Mouse (Mus musculus) heart, embryonic 11.5 days (tissue): ENCODE measurements around the gene Ckmt2. TPM values are rescaled to one million over a fixed set of nuclear protein-coding genes. Genes with fewer than 3 reads are reported as not detected.
A peak's percentile ranks its signal among the peaks of the same experiment; 100 is the strongest.

Source experiments
- ATAC-seq: fragments of 200-750 bp; cut with Nextera tagmentation; replicated peaks from 2 replicates; pipeline ENCODE4 v1.8.0; 2017; ENCODE audit warnings: moderate library complexity; ENCODE audit not compliant: insufficient number of reproducible peaks, low FRiP score, low TSS enrichment
- H3K27ac ChIP-seq: fragments of 300-500 bp; sonication (generic); 2 replicates; pipeline ENCODE4 v1.5.1; 2014; ENCODE audit warnings: mild to moderate bottlenecking, low read depth, low read length
- H3K27me3 ChIP-seq: fragments of 300-500 bp; sonication (generic); 2 replicates; pipeline ENCODE4 v1.6.1; 2014; ENCODE audit warnings: mild to moderate bottlenecking, low read length, mixed read lengths; ENCODE audit not compliant: control insufficient read depth, insufficient read depth
- H3K36me3 ChIP-seq: fragments of 300-500 bp; sonication (generic); 2 replicates; pipeline ENCODE4 v1.6.1; 2014; ENCODE audit warnings: mild to moderate bottlenecking, low read length, moderate library complexity, mixed read lengths; ENCODE audit not compliant: control insufficient read depth, insufficient read depth
- H3K4me1 ChIP-seq: fragments of 300-500 bp; sonication (generic); 2 replicates; pipeline ENCODE4 v1.6.1; 2014; ENCODE audit warnings: low read length; ENCODE audit not compliant: control insufficient read depth, insufficient read depth
- H3K4me2 ChIP-seq: fragments of 300-500 bp; sonication (generic); 2 replicates; pipeline ENCODE4 v1.6.1; 2014; ENCODE audit warnings: mild to moderate bottlenecking, moderate library complexity
- H3K4me3 ChIP-seq: fragments of 300-500 bp; sonication (generic); 2 replicates; pipeline ENCODE4 v1.5.1; 2014; ENCODE audit warnings: low read depth, low read length
- H3K9ac ChIP-seq: fragments of 300-500 bp; sonication (generic); 2 replicates; pipeline ENCODE4 v1.6.1; 2014; ENCODE audit warnings: mild to moderate bottlenecking, low read depth, low read length, moderate library complexity
- H3K9me3 ChIP-seq: fragments of 300-500 bp; sonication (generic); replicated peaks from 2 replicates; pipeline ENCODE4 v1.6.1; 2016; ENCODE audit warnings: low read length; ENCODE audit not compliant: control insufficient read depth
- WGBS: fragments of 180-500 bp; shearing (Covaris S2); extraction: QIAGEN DNeasy Blood & Tissue Kit; methylation state at CpG from one replicate; pipeline ENCODE4 v1.1.7; 2014; ENCODE audit not compliant: insufficient replicate concordance; 5-methylcytosine and 5-hydroxymethylcytosine counted together
- polyA plus RNA-seq: library from polyadenylated mRNA; unstranded; fragments of >200 nt; fragmentation: Nextera tagmentation; extraction: Ambion mirVana; gene quantifications from 2 replicates; pipeline ENCODE4 v1.2.1, GENCODE M21; 2014

Gene Ckmt2
- polyA plus RNA-seq, 1 experiment from 2014 or later, result 9.4 TPM

- WGBS, result 39% methylated on average over 10 of the region's 10 CpGs
- ATAC-seq, result no peak
These were observed 31.7 kb upstream of the Ckmt2 start for GRCm38 (mm10) chr13:91908202-91908980.

GRCm38 (mm10) chr13:91906338-91906737 is 29.7 kb upstream of the Ckmt2 start:
- Histone ChIP-seq H3K9ac (no peak overlapping the region), H3K4me3 (no peak overlapping the region), H3K27ac (no peak overlapping the region), H3K4me1 (peaks cover 6% of the 10 kb centered on the region), H3K9me3 (no peaks in the 10 kb centered on the region), H3K36me3 (no peaks in the 10 kb centered on the region), H3K27me3 (no peaks in the 10 kb centered on the region), H3K4me2 (no peak overlapping the region)
- WGBS, result 77% methylated on average over 3 of the region's 3 CpGs
- ATAC-seq, result no peak

More at GRCm38 (mm10) chr13:91908202-91908980, 31.7 kb upstream of the Ckmt2 start:
- H3K27me3 ChIP-seq, result no peaks in the 10 kb centered on the region
- H3K36me3 ChIP-seq, result no peaks in the 10 kb centered on the region
- no peak overlapping the region for H3K4me2 ChIP-seq
- H3K9ac ChIP-seq, result no peak overlapping the region
- H3K9me3 ChIP-seq, result no peaks in the 10 kb centered on the region
- H3K4me1 ChIP-seq, result peaks cover 7% of the 10 kb centered on the region
- H3K4me3 ChIP-seq, result no peak overlapping the region
- no peak overlapping the region for H3K27ac ChIP-seq

- Histone ChIP-seq H3K27ac (0 out of 2 replicates have a peak overlapping the region, but pooled peaks have one; percentile 23), H3K4me2 (no peak overlapping the region), H3K4me1 (no peaks in the 10 kb centered on the region), H3K9ac (no peak overlapping the region), H3K4me3 (no peak overlapping the region), H3K36me3 (no peaks in the 10 kb centered on the region), H3K27me3 (no peaks in the 10 kb centered on the region), H3K9me3 (0 out of 2 replicates have a peak, but pooled peaks cover 2% of the 10 kb centered on the region)
- WGBS, result 22% methylated on average over 1 of the region's 1 CpGs
- ATAC-seq, result no peak
These were observed 19.8 kb upstream of the Ckmt2 start for GRCm38 (mm10) chr13:91896476-91896875.

- no peaks in the 10 kb centered on the region for H3K27me3 ChIP-seq
- H3K4me3 ChIP-seq, result no peak overlapping the region
- H3K36me3 ChIP-seq, result no peaks in the 10 kb centered on the region
- no peak overlapping the region for H3K4me2 ChIP-seq
- H3K27ac ChIP-seq, result no peak overlapping the region
- H3K4me1 ChIP-seq, result no peaks in the 10 kb centered on the region
- ATAC-seq, result no peak
- WGBS, result 69% methylated on average over 6 of the region's 6 CpGs
- H3K9ac ChIP-seq, result no peak overlapping the region
- H3K9me3 ChIP-seq, result no peaks in the 10 kb centered on the region
These were observed 16.4 kb upstream of the Ckmt2 start for GRCm38 (mm10) chr13:91893132-91893531.

GRCm38 (mm10) chr13:91890031-91890619 is 13.4 kb upstream of the Ckmt2 start:
- H3K27me3 ChIP-seq, result no peaks in the 10 kb centered on the region
- H3K4me1 ChIP-seq, result no peaks in the 10 kb centered on the region
- H3K27ac ChIP-seq, result no peak overlapping the region
- no peak overlapping the region for H3K4me2 ChIP-seq
- H3K4me3 ChIP-seq, result no peak overlapping the region
- H3K9me3 ChIP-seq, result no peaks in the 10 kb centered on the region
- ATAC-seq, result no peak
- WGBS, result 84% methylated on average over 6 of the region's 6 CpGs
- H3K9ac ChIP-seq, result no peak overlapping the region
- no peaks in the 10 kb centered on the region for H3K36me3 ChIP-seq

GRCm38 (mm10) chr13:91884714-91885386 is 8.2 kb upstream of the Ckmt2 start:
- H3K4me2 ChIP-seq, result no peak overlapping the region
- ATAC-seq, result no peak
- H3K4me3 ChIP-seq, result no peak overlapping the region
- H3K4me1 ChIP-seq, result no peaks in the 10 kb centered on the region
- no peaks in the 10 kb centered on the region for H3K9me3 ChIP-seq
- no peak overlapping the region for H3K9ac ChIP-seq
- 82% methylated on average over 5 of the region's 5 CpGs for WGBS
- no peaks in the 10 kb centered on the region for H3K27me3 ChIP-seq
- H3K27ac ChIP-seq, result no peak overlapping the region
- H3K36me3 ChIP-seq, result no peaks in the 10 kb centered on the region

GRCm38 (mm10) chr13:91881837-91882480 is 5.3 kb upstream of the Ckmt2 start:
- Histone ChIP-seq H3K4me1 (peaks cover 9% of the 10 kb centered on the region; the same call in 1 of the 2 replicates), H3K4me3 (no peak overlapping the region), H3K27me3 (no peaks in the 10 kb centered on the region), H3K36me3 (no peaks in the 10 kb centered on the region), H3K9ac (no peak overlapping the region), H3K4me2 (no peak overlapping the region), H3K27ac (no peak overlapping the region), H3K9me3 (no peaks in the 10 kb centered on the region)
- ATAC-seq, result no peak
- WGBS, result 58% methylated on average over 9 of the region's 9 CpGs

GRCm38 (mm10) chr13:91880256-91880655 is 3.6 kb upstream of the Ckmt2 start:
- no peak for ATAC-seq
- Histone ChIP-seq H3K4me2 (no peak overlapping the region), H3K27me3 (no peaks in the 10 kb centered on the region), H3K4me3 (no peak overlapping the region), H3K9me3 (no peaks in the 10 kb centered on the region), H3K4me1 (peaks cover 13% of the 10 kb centered on the region), H3K36me3 (no peaks in the 10 kb centered on the region), H3K9ac (no peak overlapping the region), H3K27ac (no peak overlapping the region)
- 92% methylated on average over 4 of the region's 4 CpGs for WGBS
